Mouse (Mus musculus) gastrocnemius, postnatal 25 days (tissue): ENCODE data around the gene Msantd1. TPM values are rescaled to one million over a fixed set of nuclear protein-coding genes. Genes with fewer than 3 reads are reported as not detected.
A peak's percentile ranks its signal among the peaks of the same experiment; 100 is the strongest.
"Not testable (repeated sequence)": the region's sequence is repeated elsewhere in the genome, so short reads cannot be mapped to it uniquely, and the experiment has no call there.

Source experiments
- DNase-seq: peaks from one replicate; pipeline ENCODE4 v3.0.0; 2022
- long read RNA-seq, 2 experiments: library from polyadenylated mRNA; stranded (forward); transcript quantifications; one replicate each; pipeline ENCODE4 v2.0.0; 2021
- total RNA-seq, 2 experiments: library from RNA; stranded (reverse); gene quantifications; 1 replicate in 1 of 2; 2 replicates in 1 of 2; pipeline ENCODE4 v1.2.3; 2021

Gene Msantd1
- under 1 TPM; 0.13 to 0.36 TPM for total RNA-seq
- long read RNA-seq, experiment 1, partial matches to known transcripts, result 0 of 1 reads
- long read RNA-seq, experiment 1, other reads (novel, unspliced or antisense), result 1 of 1 reads
- long read RNA-seq, experiment 2, partial matches to known transcripts, result 1 of 1 reads
- long read RNA-seq, experiment 2, other reads (novel, unspliced or antisense), result 0 of 1 reads

GRCm38 (mm10) chr5:34907910-34908725, at the start of gene Msantd1:
Gene Msantd1 (plus strand): TSS chr5:34908012.
- peak; percentile 7 for DNase-seq

GRCm38 (mm10) chr5:34865367-34865766, 42.4 kb upstream of the Msantd1 start:
- no peak for DNase-seq

- not testable (repeated sequence) for DNase-seq
These were observed 27.5 kb upstream of the Msantd1 start for GRCm38 (mm10) chr5:34880307-34880706.

- no peak for DNase-seq
These were observed 26.8 kb upstream of the Msantd1 start for GRCm38 (mm10) chr5:34881023-34881422.

- no peak for DNase-seq
These were observed 22.6 kb upstream of the Msantd1 start for GRCm38 (mm10) chr5:34885250-34885649.

GRCm38 (mm10) chr5:34889252-34889651, 18.6 kb upstream of the Msantd1 start:
- DNase-seq, result no peak

- DNase-seq, result no peak
These were observed 10.9 kb upstream of the Msantd1 start for GRCm38 (mm10) chr5:34896697-34897453.

GRCm38 (mm10) chr5:34899787-34900469, 7.9 kb upstream of the Msantd1 start:
- DNase-seq, result no peak

- no peak for DNase-seq
These were observed 5.4 kb upstream of the Msantd1 start for GRCm38 (mm10) chr5:34902371-34902770.

GRCm38 (mm10) chr5:34902811-34903385, 4.9 kb upstream of the Msantd1 start:
- no peak for DNase-seq

GRCm38 (mm10) chr5:34904412-34904811, 3.4 kb upstream of the Msantd1 start:
- no peak for DNase-seq

- no peak for DNase-seq
These were observed 582 bp upstream of the Msantd1 start for GRCm38 (mm10) chr5:34907230-34907629.

- no peak for DNase-seq
These were observed 1.2 kb downstream of the Msantd1 start for GRCm38 (mm10) chr5:34908726-34909633.

- no peak for DNase-seq
These were observed 2.1 kb downstream of the Msantd1 start for GRCm38 (mm10) chr5:34909634-34910503.

GRCm38 (mm10) chr5:34910504-34910815, 2.6 kb downstream of the Msantd1 start:
- no peak for DNase-seq

GRCm38 (mm10) chr5:34915801-34916200, 8.0 kb downstream of the Msantd1 start:
- peak; percentile 41 for DNase-seq

- no peak for DNase-seq
These were observed 9.4 kb downstream of the Msantd1 start for GRCm38 (mm10) chr5:34917234-34917655.

GRCm38 (mm10) chr5:34918785-34919184, 11.0 kb downstream of the Msantd1 start:
- no peak for DNase-seq

- no peak for DNase-seq
These were observed 14.7 kb downstream of the Msantd1 start for GRCm38 (mm10) chr5:34922531-34922930.

GRCm38 (mm10) chr5:34923920-34924319, 16.1 kb downstream of the Msantd1 start:
- DNase-seq, result no peak
